Mouse (Mus musculus) midbrain, embryonic 11.5 days (tissue): ENCODE data around the gene Gm20517. TPM values are rescaled to one million over a fixed set of nuclear protein-coding genes. Genes with fewer than 3 reads are reported as not detected.
A peak's percentile ranks its signal among the peaks of the same experiment; 100 is the strongest.

Source experiments
- ATAC-seq: fragments of 200-750 bp; cut with Nextera tagmentation; 2 replicates; pipeline ENCODE4 v1.8.0; 2017; ENCODE audit warnings: moderate TSS enrichment, moderate library complexity; ENCODE audit not compliant: low FRiP score
- DNase-seq: peaks from one replicate; pipeline ENCODE4 v3.0.0; 2015; ENCODE audit warnings: low spot score; ENCODE audit errors: missing footprints
- H3K27ac ChIP-seq: fragments of 300-500 bp; sonication (generic); 2 replicates; pipeline ENCODE4 v1.5.1; 2014; ENCODE audit warnings: low read depth, low read length
- H3K27me3 ChIP-seq: fragments of 300-500 bp; sonication (generic); 2 replicates; pipeline ENCODE4 v1.6.1; 2014; ENCODE audit warnings: mild to moderate bottlenecking, low read length, moderate library complexity, mixed read lengths; ENCODE audit not compliant: control insufficient read depth, insufficient read depth
- H3K36me3 ChIP-seq: fragments of 300-500 bp; sonication (generic); 2 replicates; pipeline ENCODE4 v1.6.1; 2014; ENCODE audit warnings: mild to moderate bottlenecking, low read length, moderate library complexity, mixed read lengths; ENCODE audit not compliant: control insufficient read depth, insufficient read depth
- H3K4me1 ChIP-seq: fragments of 300-500 bp; sonication (generic); 2 replicates; pipeline ENCODE4 v1.6.1; 2014; ENCODE audit warnings: low read length; ENCODE audit not compliant: control insufficient read depth, insufficient read depth
- H3K4me2 ChIP-seq: fragments of 300-500 bp; sonication (generic); 2 replicates; pipeline ENCODE4 v1.6.1; 2014; ENCODE audit warnings: mild to moderate bottlenecking, moderate library complexity
- H3K4me3 ChIP-seq: fragments of 300-500 bp; sonication (generic); 2 replicates; pipeline ENCODE4 v1.5.1; 2014; ENCODE audit warnings: low read depth, low read length
- H3K9ac ChIP-seq: fragments of 300-500 bp; sonication (generic); 2 replicates; pipeline ENCODE4 v1.6.1; 2014; ENCODE audit warnings: low read length
- H3K9me3 ChIP-seq: fragments of 300-500 bp; sonication (generic); 2 replicates; pipeline ENCODE4 v1.6.1; 2016; ENCODE audit warnings: low read length; ENCODE audit not compliant: control insufficient read depth
- WGBS: fragments of 180-500 bp; shearing (Covaris S2); extraction: QIAGEN DNeasy Blood & Tissue Kit; methylation state at CpG from one replicate; pipeline ENCODE4 v1.1.7; 2014; 5-methylcytosine and 5-hydroxymethylcytosine counted together
- polyA plus RNA-seq: library from polyadenylated mRNA; unstranded; fragments of >200 nt; fragmentation: Nextera tagmentation; extraction: Ambion mirVana; gene quantifications from 2 replicates; pipeline ENCODE4 v1.2.1, GENCODE M21; 2014

Gm20517 gene
- polyA plus RNA-seq, 1 experiment from 2014 or later: 1.4 TPM

- Histone ChIP-seq H3K4me1 (peaks cover 6% of the 10 kb centered on the region), H3K27ac (no peak overlapping the region), H3K36me3 (no peaks in the 10 kb centered on the region), H3K4me3 (no peak overlapping the region), H3K9me3 (no peaks in the 10 kb centered on the region), H3K4me2 (no peak overlapping the region), H3K27me3 (no peaks in the 10 kb centered on the region), H3K9ac (no peak overlapping the region)
- ATAC-seq: no peak
- 84% methylated on average over 8 of the region's 8 CpGs for WGBS
- DNase-seq: no peak
Observed at GRCm38 (mm10) chr17:47574028-47574427, 37.4 kb upstream of the Gm20517 start.

DNA sequence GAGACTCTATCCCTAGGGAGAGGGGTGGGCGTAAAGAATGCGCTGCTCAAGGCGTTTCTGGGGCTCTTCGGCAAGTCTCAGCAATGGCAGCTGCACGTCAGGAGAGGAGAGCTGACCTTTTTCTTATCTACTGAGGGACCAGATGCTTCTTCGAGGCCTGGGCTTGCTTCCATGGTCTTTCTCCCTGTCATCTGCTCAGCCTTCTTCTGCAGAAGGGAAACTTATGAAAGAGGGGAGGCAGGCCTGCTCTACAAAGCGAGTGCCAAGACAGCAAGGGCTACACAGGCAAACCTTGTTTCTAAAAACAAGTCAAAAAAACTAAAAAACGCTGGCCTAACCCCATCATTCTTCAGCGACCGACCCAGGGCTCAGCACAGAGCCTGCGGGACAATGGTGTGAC is 36.6 kb upstream of the Gm20517 start:
- Histone ChIP-seq H3K4me2 (no peak overlapping the region), H3K27ac (no peak overlapping the region), H3K9ac (no peak overlapping the region), H3K27me3 (no peaks in the 10 kb centered on the region), H3K4me3 (no peak overlapping the region), H3K9me3 (no peaks in the 10 kb centered on the region), H3K36me3 (no peaks in the 10 kb centered on the region), H3K4me1 (peaks cover 6% of the 10 kb centered on the region)
- DNase-seq (no peak), ATAC-seq (no peak)
- WGBS: 74% methylated on average over 11 of the region's 11 CpGs

DNA sequence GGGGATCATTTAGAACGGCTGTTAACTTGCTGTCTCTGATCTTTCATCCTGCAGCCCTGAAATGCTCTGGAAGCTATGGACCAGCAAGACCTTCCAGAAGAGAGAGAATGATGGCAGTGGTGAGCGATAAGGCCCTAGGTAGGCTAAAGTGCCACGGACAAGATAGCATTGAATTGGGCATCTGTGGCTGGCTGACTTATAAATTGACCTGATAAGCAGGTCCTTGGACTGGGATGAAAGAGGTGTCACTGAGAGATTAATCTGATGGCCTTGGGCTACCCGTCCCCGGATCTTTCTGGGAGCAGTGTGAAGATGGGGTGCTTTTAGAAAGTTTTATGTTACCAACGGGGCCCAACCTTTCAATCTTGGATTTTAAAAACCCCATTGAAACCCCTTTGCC is 32.7 kb upstream of the Gm20517 start:
- Histone ChIP-seq H3K9me3 (no peaks in the 10 kb centered on the region), H3K4me1 (no peaks in the 10 kb centered on the region), H3K4me3 (no peak overlapping the region), H3K27me3 (no peaks in the 10 kb centered on the region), H3K36me3 (no peaks in the 10 kb centered on the region), H3K9ac (no peak overlapping the region), H3K27ac (no peak overlapping the region), H3K4me2 (no peak overlapping the region)
- WGBS: 86% methylated on average over 6 of the region's 6 CpGs
- no peak for ATAC-seq
- DNase-seq: no peak

GRCm38 (mm10) chr17:47580962-47581361 is 30.4 kb upstream of the Gm20517 start:
- Histone ChIP-seq H3K9ac (no peak overlapping the region), H3K36me3 (no peaks in the 10 kb centered on the region), H3K9me3 (no peaks in the 10 kb centered on the region), H3K27ac (no peak overlapping the region), H3K27me3 (no peaks in the 10 kb centered on the region), H3K4me2 (no peak overlapping the region), H3K4me3 (no peak overlapping the region), H3K4me1 (no peaks in the 10 kb centered on the region)
- no peak for ATAC-seq
- 96% methylated on average over 4 of the region's 4 CpGs for WGBS
- no peak for DNase-seq

DNA sequence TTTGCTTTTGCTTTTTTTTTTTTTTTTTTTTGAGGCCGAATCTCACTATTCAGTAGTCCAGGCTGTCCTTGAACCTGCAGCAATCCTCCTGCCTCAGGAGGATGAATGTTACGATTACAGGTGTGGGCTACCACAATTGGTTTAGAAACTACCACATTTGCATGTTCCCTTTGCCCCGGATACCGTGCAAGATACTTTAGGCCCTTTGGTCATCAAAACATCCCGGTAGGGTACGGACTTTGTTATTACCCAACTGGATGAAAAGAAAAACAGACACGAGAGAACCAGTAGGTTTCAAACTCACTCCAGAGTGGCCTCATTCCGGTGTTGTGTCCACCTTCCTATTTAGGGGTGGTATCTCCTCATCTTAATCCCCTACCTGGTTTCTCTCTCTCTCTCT is 22.9 kb upstream of the Gm20517 start:
- ATAC-seq: no peak
- Histone ChIP-seq H3K4me3 (no peak overlapping the region), H3K4me2 (no peak overlapping the region), H3K27me3 (no peaks in the 10 kb centered on the region; the same call in 1 of the 2 replicates), H3K9me3 (no peaks in the 10 kb centered on the region), H3K27ac (no peak overlapping the region), H3K36me3 (no peaks in the 10 kb centered on the region), H3K9ac (no peak overlapping the region), H3K4me1 (no peaks in the 10 kb centered on the region)
- DNase-seq: no peak
- WGBS: 88% methylated on average over 8 of the region's 8 CpGs

GRCm38 (mm10) chr17:47591073-47591472 is 20.3 kb upstream of the Gm20517 start:
- DNase-seq: no peak
- Histone ChIP-seq H3K4me3 (no peak overlapping the region), H3K27me3 (no peaks in the 10 kb centered on the region; the same call in 1 of the 2 replicates), H3K27ac (no peak overlapping the region), H3K4me2 (no peak overlapping the region), H3K9me3 (no peaks in the 10 kb centered on the region), H3K36me3 (no peaks in the 10 kb centered on the region), H3K9ac (no peak overlapping the region), H3K4me1 (peaks cover 18% of the 10 kb centered on the region)
- WGBS: 85% methylated on average over 3 of the region's 3 CpGs
- no peak for ATAC-seq

- no peaks in the 10 kb centered on the region; the same call in 1 of the 2 replicates for H3K27me3 ChIP-seq
Observed at GRCm38 (mm10) chr17:47593215-47593853, 18.1 kb upstream of the Gm20517 start.

GRCm38 (mm10) chr17:47593854-47594182 is 17.6 kb upstream of the Gm20517 start:
- no peaks in the 10 kb centered on the region; the same call in 1 of the 2 replicates for H3K27me3 ChIP-seq
- H3K9me3 ChIP-seq: no peaks in the 10 kb centered on the region
- H3K4me1 ChIP-seq: peaks cover 37% of the 10 kb centered on the region
- H3K4me2 ChIP-seq: peak overlapping the region; percentile 86
- 1% methylated on average over 13 of the region's 13 CpGs for WGBS
- peak overlapping the region; percentile 97 for H3K27ac ChIP-seq
- DNase-seq (no peak), ATAC-seq (peak; percentile 1; the same call in 1 of the 2 replicates)
- peak overlapping the region; percentile 78 for H3K4me3 ChIP-seq
- peak overlapping the region; percentile 87 for H3K9ac ChIP-seq
- no peaks in the 10 kb centered on the region; the same call in 1 of the 2 replicates for H3K36me3 ChIP-seq

More at GRCm38 (mm10) chr17:47593215-47593853, 18.1 kb upstream of the Gm20517 start:
- H3K4me1 ChIP-seq: peaks cover 37% of the 10 kb centered on the region
- WGBS: 2% methylated on average over 53 of the region's 63 CpGs
- peak overlapping the region; percentile 86 for H3K4me2 ChIP-seq
- peak overlapping the region; percentile 78 for H3K4me3 ChIP-seq
- peak overlapping the region; percentile 97 for H3K27ac ChIP-seq
- H3K9me3 ChIP-seq: no peaks in the 10 kb centered on the region
- H3K36me3 ChIP-seq: no peaks in the 10 kb centered on the region; the same call in 1 of the 2 replicates
- peak; percentile 100 for DNase-seq
- H3K9ac ChIP-seq: peak overlapping the region; percentile 87
- ATAC-seq: peak; percentile 82

DNA sequence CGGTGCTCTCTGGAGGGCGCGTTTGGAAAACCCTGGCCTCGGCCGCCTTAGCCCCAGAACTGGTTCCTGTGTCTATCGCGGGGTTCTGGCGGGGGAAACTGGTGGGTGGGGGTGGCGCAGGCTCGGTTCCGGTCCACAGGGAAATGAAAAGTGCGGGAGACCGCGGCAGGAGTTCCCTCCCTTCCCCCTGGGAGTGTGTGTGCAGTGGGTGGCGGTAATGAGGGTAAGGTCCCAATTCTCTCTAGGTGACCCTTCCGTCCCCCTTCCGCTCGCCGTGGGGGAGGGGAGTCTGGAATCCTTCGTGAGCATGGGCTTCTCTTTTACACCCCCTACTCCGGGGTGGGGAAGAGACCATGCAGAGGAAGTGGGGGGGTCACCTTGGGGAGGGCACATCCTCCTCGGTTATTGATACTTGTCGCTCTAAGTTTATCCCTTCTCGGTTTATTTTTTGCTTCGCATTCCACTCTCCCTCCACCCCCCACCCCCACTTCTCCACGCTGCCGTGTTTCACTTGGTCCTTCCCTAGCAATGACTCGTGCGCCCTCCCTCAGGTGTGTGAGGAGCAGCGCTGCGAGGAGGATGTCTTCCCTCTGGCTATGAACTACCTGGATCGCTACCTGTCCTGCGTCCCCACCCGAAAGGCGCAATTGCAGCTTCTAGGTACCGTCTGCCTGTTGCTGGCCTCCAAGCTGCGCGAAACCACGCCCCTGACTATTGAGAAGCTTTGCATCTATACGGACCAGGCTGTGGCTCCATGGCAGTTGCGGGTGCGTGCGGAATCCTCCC is 17.0 kb upstream of the Gm20517 start:
- H3K27me3 ChIP-seq: no peaks in the 10 kb centered on the region; the same call in 1 of the 2 replicates
- under 1% methylated on average over 39 of the region's 43 CpGs for WGBS
- 0 out of 2 replicates have a peak, but pooled peaks have one; percentile 15 for ATAC-seq
- H3K9ac ChIP-seq: peak overlapping the region; percentile 87
- H3K4me1 ChIP-seq: peaks cover 37% of the 10 kb centered on the region
- H3K4me2 ChIP-seq: peak overlapping the region; percentile 86
- H3K9me3 ChIP-seq: no peaks in the 10 kb centered on the region
- H3K27ac ChIP-seq: peak overlapping the region; percentile 97
- H3K4me3 ChIP-seq: peak overlapping the region; percentile 78
- H3K36me3 ChIP-seq: no peaks in the 10 kb centered on the region; the same call in 1 of the 2 replicates
- peak; percentile 93 for DNase-seq
